9 mouse cellular contexts compared by ENCODE assay signal in genomic region chr2:60444711-60445509, GRCm38 (mm10).
A peak's percentile ranks its signal among the peaks of the same experiment; 100 is the strongest.
DNase-seq lines count a peak whose midpoint lies in the region; ATAC-seq lines count a peak whose summit lies in the region.
"Had no signal": no experiment of that assay in that cellular context is flagged by ENCODE, and none has a peak within 500 bp of the region (broad histone marks: within the 10 kb centered on the region; RNA-seq: fewer than 3 reads in every experiment).

No protein-coding gene starts in this region.

- H3K4me1 ChIP-seq in forebrain, embryonic 16.5 days (replicated peaks; ENCODE audit: control insufficient read depth, insufficient read depth, low read length) = peaks cover 7% of the 10 kb centered on the region
- no peaks in the 10 kb centered on the region for H3K4me1 ChIP-seq in forebrain, embryonic 13.5 days
- H3K4me1 ChIP-seq in neural tube, embryonic 14.5 days (ENCODE audit: control insufficient read depth, insufficient read depth, low read length) = no peaks in the 10 kb centered on the region

- no peak overlapping the region for H3K27ac ChIP-seq in forebrain, embryonic 16.5 days (ENCODE audit: low read length)
- H3K27ac ChIP-seq in forebrain, embryonic 13.5 days = no peak overlapping the region
- H3K27ac ChIP-seq in neural tube, embryonic 14.5 days (ENCODE audit: low read depth, low read length) = no peak overlapping the region

- H3K4me3 ChIP-seq in forebrain, embryonic 16.5 days (replicated peaks; ENCODE audit: low read length) = no peak overlapping the region
- H3K4me3 ChIP-seq in forebrain, embryonic 13.5 days = no peak overlapping the region
- H3K4me3 ChIP-seq in neural tube, embryonic 14.5 days (ENCODE audit: low read depth, low read length) = no peak overlapping the region

- 0 out of 2 replicates have a peak, but pooled peaks have one; percentile 10 for ATAC-seq in forebrain, embryonic 16.5 days
- no peak for ATAC-seq in forebrain, embryonic 13.5 days
- ATAC-seq in neural tube, embryonic 14.5 days (ENCODE audit: low read depth) = peak; percentile 38; the same call in 1 of the 2 replicates
- no peak for ATAC-seq in cerebellum, adult (ENCODE audit: insufficient number of reproducible peaks, low FRiP score, low TSS enrichment)

- H3K36me3 ChIP-seq in forebrain, embryonic 16.5 days (ENCODE audit: control insufficient read depth, insufficient read depth) = no peaks in the 10 kb centered on the region
- H3K36me3 ChIP-seq in forebrain, embryonic 13.5 days (ENCODE audit: poor library complexity, severe bottlenecking) = no peaks in the 10 kb centered on the region
- H3K36me3 ChIP-seq in neural tube, embryonic 14.5 days (ENCODE audit: control insufficient read depth, insufficient read depth, low read length) = no peaks in the 10 kb centered on the region

- WGBS in forebrain, embryonic 16.5 days = 53% methylated on average over 9 of the region's 9 CpGs
- 82% methylated on average over 9 of the region's 9 CpGs for WGBS in forebrain, embryonic 13.5 days
- WGBS in neural tube, embryonic 14.5 days = 54% methylated on average over 9 of the region's 9 CpGs

- H3K4me2 ChIP-seq in forebrain, embryonic 16.5 days (ENCODE audit: low read length) = no peak overlapping the region
- no peak overlapping the region for H3K4me2 ChIP-seq in forebrain, embryonic 13.5 days
- H3K4me2 ChIP-seq in neural tube, embryonic 14.5 days (ENCODE audit: low read depth, low read length) = no peak overlapping the region

- no peaks in the 10 kb centered on the region for H3K9me3 ChIP-seq in forebrain, embryonic 16.5 days (ENCODE audit: control insufficient read depth, low read length)
- H3K9me3 ChIP-seq in forebrain, embryonic 13.5 days (replicated peaks) = no peaks in the 10 kb centered on the region
- no peaks in the 10 kb centered on the region for H3K9me3 ChIP-seq in neural tube, embryonic 14.5 days (ENCODE audit: control insufficient read depth, low read length)

- DNase-seq in frontal cortex, postnatal 10 days (ENCODE audit: low spot score in 2 of 2) = peak; percentile 29 to 37
- DNase-seq in layer of hippocampus, adult 18-20 months (ENCODE audit: low spot score in 2 of 2) = peak; percentile 65 to 86
- no peak for DNase-seq in ovary, postnatal 14 days (ENCODE audit: low spot score)
- DNase-seq in urinary bladder, postnatal 14 days (ENCODE audit: low spot score) = no peak
- DNase-seq: B cell, adult 2 months had no signal

- H3K27me3 ChIP-seq in forebrain, embryonic 16.5 days (replicated peaks; ENCODE audit: control insufficient read depth, insufficient read depth, low read length) = no peaks in the 10 kb centered on the region
- H3K27me3 ChIP-seq in forebrain, embryonic 13.5 days = no peaks in the 10 kb centered on the region
- no peaks in the 10 kb centered on the region for H3K27me3 ChIP-seq in neural tube, embryonic 14.5 days (ENCODE audit: control insufficient read depth, insufficient read depth, low read length)

- no peak overlapping the region for H3K9ac ChIP-seq in forebrain, embryonic 16.5 days (replicated peaks; ENCODE audit: low read depth, low read length)
- no peak overlapping the region for H3K9ac ChIP-seq in forebrain, embryonic 13.5 days
- no peak overlapping the region for H3K9ac ChIP-seq in neural tube, embryonic 14.5 days (replicated peaks; ENCODE audit: low read depth, low read length)

Comparison
In these comparisons a context has a peak if more than half of its experiments do, and no peak if none do; other contexts are left out.
1. ATAC-seq: peak in forebrain, embryonic 16.5 days (single experiment) and neural tube, embryonic 14.5 days (single experiment); none in forebrain, embryonic 13.5 days (single experiment) and cerebellum, adult (single experiment).
2. DNase-seq: peak in frontal cortex, postnatal 10 days (2 of 2) and layer of hippocampus, adult 18-20 months (2 of 2); none in ovary, postnatal 14 days (single experiment) and urinary bladder, postnatal 14 days (single experiment).